Mouse (Mus musculus): ENCODE results near the gene Crispld2. TPM values are rescaled to one million over a fixed set of nuclear protein-coding genes. Genes with fewer than 3 reads are reported as not detected.

Gene Crispld2
- polyA plus RNA-seq, 1 experiment = 7.6 TPM

DNA sequence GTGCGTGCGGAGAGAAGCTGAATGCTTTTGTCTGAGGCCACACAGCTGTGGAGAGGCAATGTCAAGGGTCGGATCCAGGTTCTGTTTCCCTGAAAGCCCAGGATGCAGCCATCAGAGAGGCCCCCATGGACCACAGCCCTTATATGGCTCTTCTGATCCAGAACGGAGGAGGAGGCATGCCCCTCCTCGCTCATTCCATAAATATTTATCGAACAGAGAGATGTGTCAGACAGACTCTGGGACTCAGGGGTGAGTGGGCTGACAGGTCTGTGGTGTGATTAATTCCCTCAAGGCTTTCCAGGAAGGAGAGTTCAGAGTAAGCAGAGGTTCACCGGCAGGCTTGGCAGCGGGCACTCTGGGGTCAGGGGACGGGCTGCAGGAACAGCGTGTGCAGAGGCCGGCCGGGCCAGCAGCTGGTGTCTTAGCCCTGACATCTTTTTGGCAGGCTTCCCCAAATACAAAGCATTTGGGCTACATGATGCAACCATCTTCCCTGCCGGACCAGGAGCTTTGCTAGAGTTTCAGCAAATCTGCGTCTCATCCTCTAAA lies 12.0 kb downstream of the Crispld2 start:
- Histone ChIP-seq H3K4me3 (ENCODE audit: control insufficient read depth, insufficient read depth, low read length) (no peak overlapping the region), H3K36me3 (ENCODE audit: control insufficient read depth, insufficient read depth, low read length) (no peaks in the 10 kb centered on the region), H3K27me3 (ENCODE audit: control insufficient read depth, insufficient read depth, low read length) (no peaks in the 10 kb centered on the region), H3K27ac (ENCODE audit: control insufficient read depth, insufficient read depth, low read length) (no peak overlapping the region), H3K4me1 (replicated peaks; ENCODE audit: control insufficient read depth, insufficient read depth, low read length) (peaks cover 2% of the 10 kb centered on the region; the same call in 1 of the 2 replicates)
- no peak for DNase-seq
- 91% methylated on average over 14 of the region's 14 CpGs for WGBS
- TF ChIP-seq POLR2A (IDR thresholded peaks at IDR 0.05; ENCODE audit: control insufficient read depth, extremely low read depth, insufficient read depth, low read length, poor library complexity) (no peak), CTCF (IDR thresholded peaks at IDR 0.05; ENCODE audit: borderline replicate concordance, control insufficient read depth, extremely low read depth, insufficient read depth, low read length, poor library complexity) (no peak)

DNA sequence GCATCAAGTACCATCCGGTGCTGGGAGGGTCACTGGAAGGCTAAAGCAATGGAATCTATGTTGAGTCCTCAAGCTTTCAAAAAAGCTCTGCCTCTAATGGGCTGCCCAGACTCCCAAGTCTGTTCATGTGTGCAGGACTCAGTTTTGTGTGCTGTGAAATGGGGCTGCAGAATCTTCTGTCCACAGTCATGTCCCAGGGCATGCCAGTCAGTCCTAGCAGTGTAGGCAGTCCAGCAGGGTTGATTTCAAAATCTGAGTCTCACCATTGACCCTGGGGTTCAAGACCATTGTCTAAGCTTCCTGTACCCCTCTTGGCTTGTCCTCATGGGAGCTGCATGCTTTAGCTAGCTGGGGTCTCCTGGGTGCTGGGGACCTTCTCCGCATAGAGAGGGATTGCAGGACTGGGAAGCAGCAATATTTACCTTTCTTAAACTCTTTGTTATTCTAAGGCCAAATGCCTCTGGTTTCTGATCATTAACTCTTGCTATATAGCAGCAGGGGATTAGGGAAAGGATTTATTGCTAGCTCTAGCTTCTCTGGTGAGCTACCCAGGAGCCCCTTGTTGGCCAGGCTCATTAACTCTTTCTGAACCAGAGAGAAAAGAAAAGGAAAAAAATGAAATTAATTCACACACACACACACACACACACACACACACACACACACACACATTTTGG lies 12.6 kb downstream of the Crispld2 start:
- Histone ChIP-seq H3K4me3 (ENCODE audit: control insufficient read depth, insufficient read depth, low read length) (no peak overlapping the region), H3K27ac (ENCODE audit: control insufficient read depth, insufficient read depth, low read length) (no peak overlapping the region), H3K4me1 (replicated peaks; ENCODE audit: control insufficient read depth, insufficient read depth, low read length) (peaks cover 2% of the 10 kb centered on the region; the same call in 1 of the 2 replicates), H3K36me3 (ENCODE audit: control insufficient read depth, insufficient read depth, low read length) (no peaks in the 10 kb centered on the region), H3K27me3 (ENCODE audit: control insufficient read depth, insufficient read depth, low read length) (no peaks in the 10 kb centered on the region)
- 93% methylated on average over 2 of the region's 2 CpGs for WGBS
- TF ChIP-seq POLR2A (IDR thresholded peaks at IDR 0.05; ENCODE audit: control insufficient read depth, extremely low read depth, insufficient read depth, low read length, poor library complexity) (no peak), CTCF (IDR thresholded peaks at IDR 0.05; ENCODE audit: borderline replicate concordance, control insufficient read depth, extremely low read depth, insufficient read depth, low read length, poor library complexity) (no peak)
- no peak for DNase-seq

DNA sequence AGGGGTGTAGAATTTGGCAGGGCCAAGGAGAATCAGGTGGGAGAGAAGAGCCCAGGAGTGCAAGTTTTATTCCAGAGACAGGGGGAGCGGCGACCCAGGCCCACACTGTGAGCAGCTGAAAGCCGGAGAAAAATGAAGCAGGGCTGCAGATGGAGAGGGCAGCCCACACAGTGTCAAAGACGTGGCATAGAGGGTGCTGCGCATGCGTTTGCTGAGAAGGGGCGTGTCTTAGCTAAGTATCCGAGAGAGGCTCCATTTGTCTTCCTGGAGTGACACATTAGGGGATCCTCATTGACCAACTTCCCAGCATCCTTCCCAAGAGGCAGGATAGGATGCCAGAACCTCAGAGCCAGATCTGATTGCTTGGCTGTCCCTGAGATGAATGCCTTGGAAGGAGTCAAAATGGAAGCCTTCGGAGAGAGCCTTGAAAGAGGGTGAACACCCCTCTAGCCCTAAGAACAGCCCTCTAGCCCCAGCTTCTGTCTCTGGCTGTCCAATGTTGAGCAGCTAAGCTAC lies 14.5 kb downstream of the Crispld2 start:
- Histone ChIP-seq H3K27me3 (ENCODE audit: control insufficient read depth, insufficient read depth, low read length) (no peaks in the 10 kb centered on the region), H3K36me3 (ENCODE audit: control insufficient read depth, insufficient read depth, low read length) (no peaks in the 10 kb centered on the region), H3K27ac (ENCODE audit: control insufficient read depth, insufficient read depth, low read length) (no peak overlapping the region), H3K4me3 (ENCODE audit: control insufficient read depth, insufficient read depth, low read length) (no peak overlapping the region), H3K4me1 (replicated peaks; ENCODE audit: control insufficient read depth, insufficient read depth, low read length) (peaks cover 2% of the 10 kb centered on the region; the same call in 1 of the 2 replicates)
- no peak for DNase-seq
- TF ChIP-seq CTCF (IDR thresholded peaks at IDR 0.05; ENCODE audit: borderline replicate concordance, control insufficient read depth, extremely low read depth, insufficient read depth, low read length, poor library complexity) = no peak
- no peak for TF ChIP-seq POLR2A (IDR thresholded peaks at IDR 0.05; ENCODE audit: control insufficient read depth, extremely low read depth, insufficient read depth, low read length, poor library complexity)
- WGBS = 92% methylated on average over 9 of the region's 9 CpGs

DNA sequence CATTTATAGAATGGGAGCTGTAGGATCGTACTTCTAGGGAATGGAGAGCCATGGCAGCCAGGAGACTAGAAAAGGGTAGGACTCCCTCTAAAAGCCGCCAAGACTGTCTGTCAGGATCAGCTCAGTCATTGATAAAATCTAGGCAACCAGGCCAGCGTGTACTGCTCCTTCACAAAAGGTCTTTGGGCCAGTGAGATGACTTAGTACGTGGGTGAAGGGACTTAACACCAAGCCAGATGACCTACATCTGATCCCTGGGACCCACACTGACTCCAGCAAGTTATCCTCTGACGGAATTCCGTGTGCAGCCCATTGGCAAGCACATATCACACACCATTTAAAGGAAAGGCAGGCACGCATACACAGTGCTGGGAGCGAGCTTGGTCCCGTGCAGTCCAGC lies 14.9 kb downstream of the Crispld2 start:
- DNase-seq = no peak
- Histone ChIP-seq H3K27ac (ENCODE audit: control insufficient read depth, insufficient read depth, low read length) (no peak overlapping the region), H3K36me3 (ENCODE audit: control insufficient read depth, insufficient read depth, low read length) (no peaks in the 10 kb centered on the region), H3K4me1 (replicated peaks; ENCODE audit: control insufficient read depth, insufficient read depth, low read length) (peaks cover 2% of the 10 kb centered on the region; the same call in 1 of the 2 replicates), H3K27me3 (ENCODE audit: control insufficient read depth, insufficient read depth, low read length) (no peaks in the 10 kb centered on the region), H3K4me3 (ENCODE audit: control insufficient read depth, insufficient read depth, low read length) (no peak overlapping the region)
- no peak for TF ChIP-seq CTCF (IDR thresholded peaks at IDR 0.05; ENCODE audit: borderline replicate concordance, control insufficient read depth, extremely low read depth, insufficient read depth, low read length, poor library complexity)
- no peak for TF ChIP-seq POLR2A (IDR thresholded peaks at IDR 0.05; ENCODE audit: control insufficient read depth, extremely low read depth, insufficient read depth, low read length, poor library complexity)
- 96% methylated on average over 9 of the region's 9 CpGs for WGBS

DNA sequence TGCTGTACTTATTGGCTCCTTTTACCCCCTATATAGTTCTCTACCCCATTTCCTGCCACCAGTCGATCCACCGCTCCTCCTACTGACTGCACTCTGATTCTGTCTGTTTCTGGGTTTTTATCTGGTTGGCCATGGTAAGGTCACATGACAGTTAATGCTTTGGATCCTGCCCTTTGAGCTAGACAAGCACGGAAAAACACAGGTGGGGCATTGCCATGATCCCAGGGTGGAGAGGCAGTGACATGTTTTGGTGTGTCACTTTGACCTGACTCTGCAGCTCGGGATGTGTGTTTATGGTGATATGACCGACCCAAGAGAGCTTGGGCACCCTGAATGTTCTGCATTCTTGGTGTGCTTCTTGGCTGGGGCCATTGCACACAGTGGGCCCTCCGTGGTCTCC lies 17.0 kb downstream of the Crispld2 start:
- no peak overlapping the region for H3K27ac ChIP-seq (ENCODE audit: control insufficient read depth, insufficient read depth, low read length)
- no peaks in the 10 kb centered on the region for H3K36me3 ChIP-seq (ENCODE audit: control insufficient read depth, insufficient read depth, low read length)
- DNase-seq = no peak
- 87% methylated on average over 6 of the region's 6 CpGs for WGBS
- H3K4me1 ChIP-seq (replicated peaks; ENCODE audit: control insufficient read depth, insufficient read depth, low read length) = peaks cover 13% of the 10 kb centered on the region
- no peaks in the 10 kb centered on the region for H3K27me3 ChIP-seq (ENCODE audit: control insufficient read depth, insufficient read depth, low read length)
- TF ChIP-seq CTCF (IDR thresholded peaks at IDR 0.05; ENCODE audit: borderline replicate concordance, control insufficient read depth, extremely low read depth, insufficient read depth, low read length, poor library complexity) (no peak), POLR2A (IDR thresholded peaks at IDR 0.05; ENCODE audit: control insufficient read depth, extremely low read depth, insufficient read depth, low read length, poor library complexity) (no peak)
- no peak overlapping the region for H3K4me3 ChIP-seq (ENCODE audit: control insufficient read depth, insufficient read depth, low read length)

DNA sequence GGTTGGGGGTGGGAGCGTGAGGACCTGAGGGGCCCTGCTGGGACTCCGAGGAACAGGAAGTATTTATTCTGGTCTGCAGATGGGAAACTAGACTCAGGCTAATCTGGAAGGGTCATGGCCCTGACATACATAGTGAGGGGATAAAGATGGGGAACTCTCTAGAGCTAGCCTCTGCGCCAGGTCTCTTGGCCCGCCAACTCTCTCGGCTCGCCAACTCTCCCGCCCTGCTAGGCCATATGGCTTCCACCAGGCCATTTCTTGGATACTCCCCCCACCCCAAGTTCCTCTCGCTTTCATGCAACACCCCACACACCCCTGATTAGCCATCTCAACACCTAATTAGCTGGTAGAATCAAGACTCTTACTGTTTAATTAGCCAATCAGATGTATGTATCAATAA lies 20.3 kb downstream of the Crispld2 start:
- TF ChIP-seq POLR2A (IDR thresholded peaks at IDR 0.05; ENCODE audit: control insufficient read depth, extremely low read depth, insufficient read depth, low read length, poor library complexity) (no peak), CTCF (IDR thresholded peaks at IDR 0.05; ENCODE audit: borderline replicate concordance, control insufficient read depth, extremely low read depth, insufficient read depth, low read length, poor library complexity) (no peak)
- peaks cover 21% of the 10 kb centered on the region for H3K4me1 ChIP-seq (replicated peaks; ENCODE audit: control insufficient read depth, insufficient read depth, low read length)
- H3K27ac ChIP-seq (ENCODE audit: control insufficient read depth, insufficient read depth, low read length) = no peak overlapping the region
- no peaks in the 10 kb centered on the region for H3K36me3 ChIP-seq (ENCODE audit: control insufficient read depth, insufficient read depth, low read length)
- H3K4me3 ChIP-seq (ENCODE audit: control insufficient read depth, insufficient read depth, low read length) = no peak overlapping the region
- DNase-seq = no peak
- no peaks in the 10 kb centered on the region for H3K27me3 ChIP-seq (ENCODE audit: control insufficient read depth, insufficient read depth, low read length)
- 89% methylated on average over 8 of the region's 8 CpGs for WGBS
